Mouse (Mus musculus) kidney, embryonic 15.5 days (tissue): ENCODE measurements around the gene Lpcat3. TPM values are rescaled to one million over a fixed set of nuclear protein-coding genes. Genes with fewer than 3 reads are reported as not detected.

Experiments used
- ATAC-seq: fragments of 200-750 bp; cut with Nextera tagmentation; replicated peaks from 2 replicates; pipeline ENCODE4 v1.8.0; 2017; ENCODE audit warnings: moderate TSS enrichment; ENCODE audit not compliant: low FRiP score
- H3K27ac ChIP-seq: fragments of 300-500 bp; sonication (generic); 2 replicates; pipeline ENCODE4 v1.5.1; 2015; ENCODE audit warnings: mild to moderate bottlenecking, inconsistent platforms
- H3K27me3 ChIP-seq: fragments of 300-500 bp; sonication (generic); 2 replicates; pipeline ENCODE4 v1.6.1; 2015; ENCODE audit warnings: inconsistent platforms
- H3K36me3 ChIP-seq: fragments of 300-500 bp; sonication (generic); 2 replicates; pipeline ENCODE4 v1.6.1; 2015; ENCODE audit warnings: inconsistent platforms
- H3K4me1 ChIP-seq: fragments of 300-500 bp; sonication (generic); 2 replicates; pipeline ENCODE4 v1.6.1; 2015; ENCODE audit warnings: inconsistent platforms
- H3K4me2 ChIP-seq: fragments of 300-500 bp; sonication (generic); 2 replicates; pipeline ENCODE4 v1.6.1; 2015; ENCODE audit warnings: moderate library complexity, mild to moderate bottlenecking, inconsistent platforms
- H3K4me3 ChIP-seq: fragments of 300-500 bp; sonication (generic); replicated peaks from 2 replicates; pipeline ENCODE4 v1.5.1; 2015; ENCODE audit warnings: mild to moderate bottlenecking, inconsistent platforms
- H3K9ac ChIP-seq: fragments of 300-500 bp; sonication (generic); 2 replicates; pipeline ENCODE4 v1.6.1; 2015; ENCODE audit warnings: mild to moderate bottlenecking, inconsistent platforms
- H3K9me3 ChIP-seq: fragments of 300-500 bp; sonication (generic); replicated peaks from 2 replicates; pipeline ENCODE4 v1.6.1; 2016; ENCODE audit warnings: inconsistent platforms
- WGBS: fragments of 180-500 bp; shearing (Covaris S2); methylation state at CpG from one replicate; pipeline ENCODE4 v1.1.7; 2015; ENCODE audit warnings: mixed read lengths; 5-methylcytosine and 5-hydroxymethylcytosine counted together
- polyA plus RNA-seq: library from polyadenylated mRNA; unstranded; fragments of >200 nt; fragmentation: Nextera tagmentation; extraction: Ambion mirVana; gene quantifications from 2 replicates; pipeline ENCODE4 v1.2.1, GENCODE M21; 2015

Gene Lpcat3
- polyA plus RNA-seq, 1 experiment from 2014 or later: 80.4 TPM

DNA sequence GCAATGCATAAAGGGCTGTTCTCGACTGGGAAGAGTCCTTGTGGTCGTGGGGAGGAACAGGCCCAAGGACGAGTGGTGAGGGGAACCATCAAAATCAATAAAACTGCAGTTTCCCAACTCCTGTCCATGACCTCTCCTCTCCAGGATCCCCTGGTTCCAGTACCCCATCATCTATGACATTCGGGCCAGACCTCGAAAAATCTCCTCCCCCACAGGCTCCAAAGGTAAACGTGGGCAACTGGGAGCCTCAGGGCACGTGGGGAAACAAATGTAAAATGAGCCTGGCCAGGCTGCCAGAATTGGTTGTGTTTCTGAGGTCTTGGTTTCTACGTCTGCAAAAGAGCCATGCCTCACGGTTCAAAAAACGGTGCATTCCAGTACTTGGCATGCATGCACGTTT is 50.1 kb downstream of the Lpcat3 start:
- H3K27me3 ChIP-seq: no peaks in the 10 kb centered on the region
- no peak for ATAC-seq
- peak overlapping the region; percentile 80 for H3K4me3 ChIP-seq
- peak overlapping the region; percentile 78 for H3K9ac ChIP-seq
- H3K27ac ChIP-seq: peak overlapping the region; percentile 93
- peaks cover 39% of the 10 kb centered on the region for H3K4me1 ChIP-seq
- WGBS: 9% methylated on average over 11 of the region's 11 CpGs
- peaks cover 68% of the 10 kb centered on the region for H3K36me3 ChIP-seq
- H3K4me2 ChIP-seq: peak overlapping the region; percentile 79
- H3K9me3 ChIP-seq: no peaks in the 10 kb centered on the region

- Histone ChIP-seq H3K9ac (no peak overlapping the region), H3K36me3 (peaks cover 44% of the 10 kb centered on the region), H3K27me3 (no peaks in the 10 kb centered on the region), H3K4me3 (peak overlapping the region; percentile 41; the same call in 1 of the 2 replicates), H3K27ac (peak overlapping the region; percentile 5; the same call in 1 of the 2 replicates), H3K9me3 (no peaks in the 10 kb centered on the region), H3K4me2 (peak overlapping the region; percentile 48), H3K4me1 (peaks cover 25% of the 10 kb centered on the region)
- no peak for ATAC-seq
- 65% methylated on average over 20 of the region's 20 CpGs for WGBS
These were observed 54.1 kb downstream of the Lpcat3 start for GRCm38 (mm10) chr6:124716864-124717490.

GRCm38 (mm10) chr6:124717968-124718367 is 55.1 kb downstream of the Lpcat3 start:
- Histone ChIP-seq H3K27me3 (no peaks in the 10 kb centered on the region), H3K4me1 (peaks cover 24% of the 10 kb centered on the region), H3K4me2 (peak overlapping the region; percentile 48), H3K9me3 (no peaks in the 10 kb centered on the region), H3K4me3 (peak overlapping the region; percentile 41), H3K9ac (peak overlapping the region; percentile 45; the same call in 1 of the 2 replicates), H3K36me3 (peaks cover 44% of the 10 kb centered on the region), H3K27ac (peak overlapping the region; percentile 70)
- no peak for ATAC-seq
- 74% methylated on average over 13 of the region's 13 CpGs for WGBS

DNA sequence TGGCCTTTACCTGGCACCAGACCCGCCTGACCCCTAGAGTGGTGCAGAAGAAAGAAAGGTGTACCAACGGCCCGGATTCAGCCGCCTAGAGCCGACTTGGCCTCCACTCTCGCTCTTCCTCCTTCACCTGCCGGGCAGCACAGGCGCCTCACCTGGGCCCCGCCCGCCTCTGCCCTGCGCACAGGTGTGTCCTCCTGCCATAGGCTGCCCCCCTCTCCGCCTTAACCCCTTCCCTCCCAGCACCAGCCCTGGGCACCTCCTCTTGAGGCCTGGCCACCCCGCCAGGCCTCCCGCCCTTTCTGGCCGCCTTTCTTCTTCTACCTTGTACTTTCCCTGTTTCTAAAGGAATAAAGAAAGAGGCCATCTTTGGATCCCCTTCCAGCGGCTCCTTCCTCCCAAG is 55.9 kb downstream of the Lpcat3 start:
- 68% methylated on average over 16 of the region's 16 CpGs for WGBS
- peak; percentile 71 for ATAC-seq
- Histone ChIP-seq H3K9ac (peak overlapping the region; percentile 45), H3K4me1 (peaks cover 16% of the 10 kb centered on the region), H3K36me3 (peaks cover 40% of the 10 kb centered on the region), H3K4me2 (peak overlapping the region; percentile 36), H3K27ac (peak overlapping the region; percentile 70), H3K9me3 (no peaks in the 10 kb centered on the region), H3K27me3 (no peaks in the 10 kb centered on the region), H3K4me3 (peak overlapping the region; percentile 41)

GRCm38 (mm10) chr6:124719354-124719978 is 56.6 kb downstream of the Lpcat3 start:
- Histone ChIP-seq H3K9ac (peak overlapping the region; percentile 45), H3K4me1 (0 out of 2 replicates have a peak, but pooled peaks cover 11% of the 10 kb centered on the region), H3K9me3 (no peaks in the 10 kb centered on the region), H3K27me3 (no peaks in the 10 kb centered on the region), H3K36me3 (peaks cover 33% of the 10 kb centered on the region), H3K4me2 (peak overlapping the region; percentile 36), H3K27ac (peak overlapping the region; percentile 70), H3K4me3 (peak overlapping the region; percentile 41)
- no peak for ATAC-seq
- 64% methylated on average over 7 of the region's 7 CpGs for WGBS

- H3K4me3 ChIP-seq: no peak overlapping the region
- WGBS: 76% methylated on average over 11 of the region's 11 CpGs
- no peak overlapping the region for H3K9ac ChIP-seq
These were observed 58.1 kb downstream of the Lpcat3 start for GRCm38 (mm10) chr6:124720904-124721303.

DNA sequence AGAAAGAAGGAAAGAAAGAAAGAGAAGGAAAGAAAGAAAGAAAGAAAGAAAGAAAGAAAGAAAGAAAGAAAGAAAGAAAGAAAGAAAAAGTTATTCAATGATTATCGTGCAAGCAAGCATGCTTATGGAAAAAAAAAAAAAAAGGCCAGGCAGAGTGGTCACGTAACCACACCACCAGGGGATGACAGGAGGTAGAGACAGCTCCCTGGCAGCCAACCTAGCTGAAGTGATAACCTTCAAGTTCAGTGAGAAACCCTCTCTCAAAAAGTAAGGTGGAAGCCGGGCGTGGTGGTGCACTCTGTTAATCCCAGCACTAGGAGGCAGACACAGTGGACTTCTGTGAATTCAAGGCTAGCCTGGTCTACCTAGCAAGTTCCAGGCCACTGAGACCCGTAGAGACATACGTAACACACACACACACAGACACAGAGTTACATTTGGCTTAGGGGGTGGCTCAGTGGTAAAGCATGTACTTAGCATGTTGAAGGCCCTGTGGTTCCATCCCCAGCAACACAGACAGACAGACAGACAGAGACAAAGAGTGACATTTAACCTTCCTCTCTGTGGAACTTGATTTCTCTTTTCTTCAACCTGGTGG is 60.1 kb downstream of the Lpcat3 start:
- Histone ChIP-seq H3K4me3 (no peak overlapping the region), H3K9me3 (no peaks in the 10 kb centered on the region), H3K4me1 (0 out of 2 replicates have a peak, but pooled peaks cover 7% of the 10 kb centered on the region), H3K27ac (no peak overlapping the region), H3K27me3 (no peaks in the 10 kb centered on the region), H3K36me3 (no peaks in the 10 kb centered on the region), H3K4me2 (no peak overlapping the region), H3K9ac (no peak overlapping the region)
- no peak for ATAC-seq
- WGBS: 89% methylated on average over 6 of the region's 6 CpGs

More at GRCm38 (mm10) chr6:124720904-124721303, 58.1 kb downstream of the Lpcat3 start:
- Histone ChIP-seq H3K27ac (no peak overlapping the region), H3K4me2 (peak overlapping the region; percentile 36), H3K36me3 (peaks cover 18% of the 10 kb centered on the region), H3K4me1 (0 out of 2 replicates have a peak, but pooled peaks cover 8% of the 10 kb centered on the region), H3K9me3 (no peaks in the 10 kb centered on the region), H3K27me3 (no peaks in the 10 kb centered on the region)
- ATAC-seq: no peak

DNA sequence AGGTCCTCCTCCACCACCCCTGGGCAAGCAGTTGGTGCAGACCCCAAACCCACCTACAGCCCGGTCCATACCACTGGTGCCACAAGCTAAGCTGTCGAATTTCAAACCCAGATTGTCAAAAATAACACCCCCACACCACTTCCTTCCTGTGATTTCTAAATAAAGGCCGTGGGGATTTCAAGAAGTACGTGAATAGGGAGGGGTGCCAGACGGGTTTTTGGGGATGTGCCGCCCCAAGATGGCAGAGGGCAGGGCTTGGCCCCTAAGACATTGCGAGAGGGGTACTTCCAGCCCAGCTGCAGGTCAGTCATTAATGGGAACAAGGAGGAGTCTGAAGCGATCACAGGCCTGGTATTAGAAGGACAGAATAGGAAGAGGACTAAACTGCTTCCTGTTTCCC is 60.7 kb downstream of the Lpcat3 start:
- H3K9me3 ChIP-seq: no peaks in the 10 kb centered on the region
- H3K4me2 ChIP-seq: no peak overlapping the region
- no peak overlapping the region for H3K27ac ChIP-seq
- no peak for ATAC-seq
- H3K36me3 ChIP-seq: no peaks in the 10 kb centered on the region
- no peaks in the 10 kb centered on the region for H3K27me3 ChIP-seq
- WGBS: 69% methylated on average over 8 of the region's 8 CpGs
- 0 out of 2 replicates have a peak, but pooled peaks cover 5% of the 10 kb centered on the region for H3K4me1 ChIP-seq
- H3K4me3 ChIP-seq: no peak overlapping the region
- H3K9ac ChIP-seq: no peak overlapping the region

- H3K4me1 ChIP-seq: no peaks in the 10 kb centered on the region
- WGBS: 90% methylated on average over 10 of the region's 10 CpGs
- no peak overlapping the region for H3K9ac ChIP-seq
- H3K27me3 ChIP-seq: no peaks in the 10 kb centered on the region
- H3K4me3 ChIP-seq: no peak overlapping the region
- H3K4me2 ChIP-seq: no peak overlapping the region
- H3K9me3 ChIP-seq: no peaks in the 10 kb centered on the region
- no peak for ATAC-seq
- H3K36me3 ChIP-seq: no peaks in the 10 kb centered on the region
- H3K27ac ChIP-seq: no peak overlapping the region
These were observed 61.6 kb downstream of the Lpcat3 start for GRCm38 (mm10) chr6:124724472-124724871.

DNA sequence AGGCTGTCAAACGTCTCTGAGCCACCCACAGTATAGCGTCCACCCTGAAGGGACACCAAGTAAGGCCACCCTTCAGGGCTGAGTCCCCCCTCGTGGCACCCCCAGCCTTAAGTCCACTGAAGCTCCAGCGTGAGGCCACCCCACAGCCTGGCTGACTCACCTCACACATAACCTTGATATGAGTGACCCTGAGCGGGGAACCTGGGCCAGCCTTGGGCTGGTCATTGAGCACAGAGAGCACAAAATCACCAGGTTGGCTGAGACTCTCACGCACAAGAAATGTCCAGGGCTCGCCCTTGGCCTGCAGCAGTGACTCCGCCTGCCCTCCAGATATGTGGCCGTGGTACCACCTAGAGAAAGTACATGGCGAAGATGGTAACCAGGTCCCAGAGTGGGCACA is 65.8 kb downstream of the Lpcat3 start:
- Histone ChIP-seq H3K27ac (no peak overlapping the region), H3K27me3 (no peaks in the 10 kb centered on the region), H3K4me3 (no peak overlapping the region), H3K4me1 (peaks cover 11% of the 10 kb centered on the region), H3K36me3 (no peaks in the 10 kb centered on the region), H3K4me2 (no peak overlapping the region), H3K9me3 (no peaks in the 10 kb centered on the region), H3K9ac (no peak overlapping the region)
- 89% methylated on average over 10 of the region's 10 CpGs for WGBS
- ATAC-seq: no peak

DNA sequence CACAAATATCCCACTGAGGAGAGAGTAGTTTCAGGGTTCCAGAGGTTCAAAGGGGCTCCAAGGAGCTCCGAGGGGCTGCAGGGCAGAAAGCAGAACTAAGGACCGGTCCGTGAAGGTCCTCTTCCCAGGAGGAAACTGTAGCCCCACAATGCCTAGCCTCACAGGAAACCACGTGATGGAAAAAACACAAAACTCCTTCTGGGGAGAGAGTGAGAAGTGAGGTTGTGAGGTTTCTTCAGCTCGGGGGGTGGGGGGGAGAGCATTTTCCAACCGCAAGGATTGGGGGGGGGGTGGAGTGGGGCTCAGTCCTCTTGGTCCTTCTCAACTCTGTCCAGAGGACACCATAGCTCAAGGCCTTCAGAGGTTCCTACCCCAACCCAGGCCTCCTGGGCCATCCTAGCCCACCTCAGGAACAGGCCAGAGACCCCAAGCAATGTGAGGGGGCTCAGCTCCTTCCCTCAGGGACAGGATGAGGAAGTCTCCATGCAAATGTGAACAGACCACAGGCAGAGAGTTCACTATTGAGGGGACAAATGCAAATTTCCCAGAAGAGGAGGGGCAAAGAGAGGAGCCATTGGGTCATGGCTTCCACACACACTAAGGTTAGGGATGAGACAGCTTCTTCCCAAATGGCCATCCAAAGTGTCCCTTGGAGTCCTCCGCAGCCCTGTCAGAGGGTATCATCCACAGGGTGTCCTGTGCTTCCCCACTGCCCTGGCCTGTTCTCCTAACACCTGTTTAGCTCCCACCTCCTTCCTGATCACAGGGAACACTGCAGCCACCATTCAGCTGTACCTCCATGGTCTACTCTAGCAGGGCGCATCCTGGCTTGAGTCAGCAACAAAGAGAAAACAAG is 67.3 kb downstream of the Lpcat3 start:
- H3K27me3 ChIP-seq: no peaks in the 10 kb centered on the region
- WGBS: 78% methylated on average over 8 of the region's 8 CpGs
- H3K36me3 ChIP-seq: no peaks in the 10 kb centered on the region
- H3K4me1 ChIP-seq: peaks cover 11% of the 10 kb centered on the region
- no peak overlapping the region for H3K27ac ChIP-seq
- no peaks in the 10 kb centered on the region for H3K9me3 ChIP-seq
- H3K4me3 ChIP-seq: no peak overlapping the region
- H3K9ac ChIP-seq: no peak overlapping the region
- H3K4me2 ChIP-seq: no peak overlapping the region
- no peak for ATAC-seq
